Mouse (Mus musculus) sigmoid colon, adult 10 weeks (tissue): Measurements from ENCODE around the gene V1rd19. TPM values are rescaled to one million over a fixed set of nuclear protein-coding genes. Genes with fewer than 3 reads are reported as not detected.

Source experiments
- polyA plus RNA-seq: library from polyadenylated mRNA; stranded (reverse); fragments of 350-450 nt; fragmentation: Illumina TruSeq; extraction: RNeasy Lipid Tissue Mini Kit (QIAGEN cat#74804); gene quantifications from one replicate; pipeline ENCODE4 v1.2.3, GENCODE M21; 2014; ENCODE audit warnings: low read depth, low replicate concordance

The V1rd19 gene
- not detected for polyA plus RNA-seq

DNA sequence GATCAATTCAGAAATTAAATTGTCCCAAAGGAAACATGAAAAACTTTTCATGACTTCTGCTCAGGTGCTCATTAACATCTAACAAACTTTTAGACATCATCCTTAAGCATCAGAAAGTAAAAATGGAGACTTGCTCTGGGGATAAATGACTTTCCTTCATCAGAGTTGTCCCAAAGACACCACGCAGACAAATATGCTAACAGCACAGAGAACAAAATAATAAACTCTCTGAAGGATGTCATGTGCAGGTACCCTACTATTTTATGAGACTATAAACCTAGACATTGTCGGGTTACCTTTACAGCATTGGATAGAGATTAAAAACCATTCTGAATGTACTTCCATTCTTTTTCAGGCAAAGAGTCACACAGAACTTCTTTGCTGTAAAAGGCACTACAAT, at the start of gene V1rd19:
Gene V1rd19 (plus strand): TSS at position 301 of the 400 bp plus-strand sequence.

DNA sequence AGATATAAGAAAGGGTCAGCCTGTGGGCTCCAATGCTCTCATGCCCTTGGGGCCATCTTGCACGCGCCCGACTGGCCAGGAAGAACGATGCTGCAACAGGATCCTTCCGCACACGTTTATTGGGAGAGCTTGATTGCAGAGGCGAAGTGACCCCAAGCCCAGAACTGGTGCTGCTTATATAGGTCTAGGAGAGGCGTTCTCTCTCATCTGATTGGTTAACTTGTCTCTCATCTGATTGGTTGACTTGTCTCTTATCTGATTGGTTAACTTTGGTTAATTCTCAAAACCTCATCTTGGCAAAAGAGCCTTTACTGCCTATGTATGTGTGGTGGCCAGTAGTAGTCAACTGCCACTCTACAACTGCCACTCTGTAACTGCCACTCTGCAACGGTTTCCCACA, 27.2 kb upstream of the V1rd19 start, which contains the start of gene Vmn1r181:
Gene Vmn1r181 (plus strand): TSS at position 301 of the 400 bp plus-strand sequence.

DNA sequence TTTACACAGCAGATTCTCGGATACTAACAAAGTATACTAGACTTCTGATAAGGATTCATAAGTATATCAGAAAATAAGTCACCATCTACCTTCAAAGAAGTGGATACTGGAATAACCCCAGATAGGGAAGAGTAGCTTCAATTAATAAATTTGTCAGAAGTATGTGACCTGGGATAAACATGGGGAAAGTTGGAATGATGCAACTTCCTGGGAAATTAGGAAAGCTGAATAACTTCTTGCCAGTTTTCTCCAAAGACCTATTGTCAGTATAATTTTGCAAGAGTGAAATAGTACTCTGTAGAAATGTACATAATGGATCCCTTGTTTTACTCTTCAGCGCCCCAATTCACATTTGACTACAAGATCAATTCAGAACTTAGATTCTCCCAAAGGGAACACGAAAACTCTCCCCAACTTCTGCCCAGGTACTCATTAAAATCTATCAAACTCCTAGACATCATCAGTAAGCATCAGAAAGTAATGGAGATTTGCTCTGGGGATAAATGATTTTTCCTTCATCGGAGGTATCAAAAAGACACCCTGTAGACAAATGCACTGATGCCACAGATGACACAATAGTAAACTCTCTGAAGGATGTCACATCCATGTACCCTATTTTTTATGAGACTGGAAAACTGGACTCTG, 51.3 kb downstream of the V1rd19 start, which contains the start of gene Vmn1r183:
Gene Vmn1r183 (plus strand): TSS at position 595 of the 645 bp plus-strand sequence.

Other genes starting within 250 kb of the V1rd19 start
- gene Vmn1r174, start 249.4 kb upstream of the V1rd19 start, polyA plus RNA-seq = not detected
- not detected for gene Vmn1r175, start 191.0 kb upstream of the V1rd19 start, polyA plus RNA-seq
- gene Vmn1r176, start 164.3 kb upstream of the V1rd19 start, polyA plus RNA-seq = not detected
- gene Vmn1r177, start 135.2 kb upstream of the V1rd19 start, polyA plus RNA-seq = not detected
- gene Vmn1r178, start 109.7 kb upstream of the V1rd19 start, polyA plus RNA-seq = not detected
- gene Vmn1r179, start 74.7 kb upstream of the V1rd19 start, polyA plus RNA-seq = not detected
- gene Vmn1r180, start 51.1 kb upstream of the V1rd19 start, polyA plus RNA-seq = not detected
- gene Vmn1r181, start 27.1 kb upstream of the V1rd19 start, polyA plus RNA-seq = 0.28 TPM
- gene Vmn1r183, start 51.6 kb downstream of the V1rd19 start, polyA plus RNA-seq = not detected
- gene Zfp180, start 80.2 kb downstream of the V1rd19 start, polyA plus RNA-seq = 12.2 TPM
- gene Zfp112, start 110.6 kb downstream of the V1rd19 start, polyA plus RNA-seq = 1.7 TPM
- 7.3 TPM for gene Zfp235, start 132.5 kb downstream of the V1rd19 start, polyA plus RNA-seq
- gene Zfp114, start 173.4 kb downstream of the V1rd19 start, polyA plus RNA-seq = 0.50 TPM
- 9.3 TPM for gene Zfp111, start 209.8 kb downstream of the V1rd19 start, polyA plus RNA-seq
- 3.1 TPM for gene Zfp109, start 235.9 kb downstream of the V1rd19 start, polyA plus RNA-seq